In the genomic region with DNA sequence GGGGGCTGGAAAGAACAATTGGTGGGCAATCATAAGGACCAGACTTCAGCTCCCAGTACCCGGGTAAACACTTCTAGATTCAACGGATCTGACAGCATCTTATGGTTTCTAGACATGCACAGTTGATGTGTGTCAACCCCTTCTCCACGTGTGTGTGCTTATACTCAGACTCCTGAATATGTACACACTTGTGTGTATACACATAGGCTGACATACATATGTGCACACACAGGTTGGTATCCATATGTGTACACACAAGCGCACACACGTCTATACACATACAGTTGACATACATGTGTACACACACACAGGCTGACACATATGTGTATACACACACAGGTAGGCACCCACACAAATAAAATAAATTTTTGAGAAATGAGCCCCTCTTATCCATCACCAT, we compare ENCODE assay signal across 22 mouse cellular contexts.
DNase-seq lines count a peak whose midpoint lies in the region; ATAC-seq and TF ChIP-seq lines count a peak whose summit lies in the region.
"Had no signal": no experiment of that assay in that cellular context is flagged by ENCODE, and none has a peak within 500 bp of the region (broad histone marks: within the 10 kb centered on the region; RNA-seq: fewer than 3 reads in every experiment).

No protein-coding gene starts in this region.

- TF ChIP-seq CTCF in intestine, postnatal 0 days (IDR thresholded peaks at IDR 0.05; ENCODE audit: low read depth), result no peak
- TF ChIP-seq CTCF in stomach, postnatal 0 days (IDR thresholded peaks at IDR 0.05; ENCODE audit: low read depth), result no peak

- H3K27me3 ChIP-seq in megakaryocyte, embryonic 14.5 days (replicated peaks), result no peaks in the 10 kb centered on the region
- H3K27me3 ChIP-seq in intestine, postnatal 0 days (replicated peaks; ENCODE audit: control insufficient read depth, insufficient read depth, low read length), result peaks cover 7% of the 10 kb centered on the region
- no peaks in the 10 kb centered on the region for H3K27me3 ChIP-seq in stomach, postnatal 0 days (ENCODE audit: control insufficient read depth, insufficient read depth, low read length)
- H3K27me3 ChIP-seq: embryonic facial prominence, embryonic 13.5 days; heart, embryonic 15.5 days; hindbrain, embryonic 15.5 days had no signal

- peak; percentile 23 for DNase-seq in heart, adult 11 months
- no peak for DNase-seq in heart, postnatal 10 days
- DNase-seq in stomach, postnatal 0 days (ENCODE audit: low spot score), result no peak
- DNase-seq in cerebellum, adult 9-10 months, result no peak
- DNase-seq in frontal cortex, postnatal 14 days (ENCODE audit: low spot score in 2 of 2), result no peak
- DNase-seq: adrenal gland, adult 8-10 months; adrenal gland, postnatal 36 days; B cell, adult 2 months; cerebellum, adult 11 months; cerebellum, adult 9-11 months; cerebellum, postnatal 36 days; gastrocnemius, postnatal 36 days; heart, adult 2 months had no signal

- TF ChIP-seq EP300 in stomach, postnatal 0 days (optimal IDR thresholded peaks at IDR 0.05), result no peak

- peaks cover 48% of the 10 kb centered on the region for H3K36me3 ChIP-seq in megakaryocyte, embryonic 14.5 days (replicated peaks; ENCODE audit: low read length)
- H3K36me3 ChIP-seq in intestine, postnatal 0 days (ENCODE audit: control insufficient read depth, insufficient read depth), result no peaks in the 10 kb centered on the region
- no peaks in the 10 kb centered on the region for H3K36me3 ChIP-seq in stomach, postnatal 0 days (ENCODE audit: control insufficient read depth, insufficient read depth, low read length)
- H3K36me3 ChIP-seq: embryonic facial prominence, embryonic 13.5 days; heart, embryonic 15.5 days; hindbrain, embryonic 10.5 days; hindbrain, embryonic 15.5 days had no signal

- intact Hi-C loops in heart, postnatal 10 days (cut with DNase I), result no loop called here

- 0 out of 2 replicates have a peak, but pooled peaks cover 3% of the 10 kb centered on the region for H3K9me3 ChIP-seq in megakaryocyte, embryonic 14.5 days
- no peaks in the 10 kb centered on the region for H3K9me3 ChIP-seq in intestine, postnatal 0 days (ENCODE audit: control insufficient read depth)
- H3K9me3 ChIP-seq in stomach, postnatal 0 days (ENCODE audit: control insufficient read depth, low read length), result no peaks in the 10 kb centered on the region
- H3K9me3 ChIP-seq: embryonic facial prominence, embryonic 13.5 days; heart, embryonic 15.5 days; hindbrain, embryonic 10.5 days; hindbrain, embryonic 15.5 days had no signal

- ATAC-seq in megakaryocyte, adult 5-6 weeks (ENCODE audit: poor library complexity, severe bottlenecking), result no peak; the same call in 1 of the 2 replicates
- peak; percentile 13; the same call in 1 of the 2 replicates for ATAC-seq in intestine, postnatal 0 days
- peak; percentile 55; the same call in 1 of the 2 replicates for ATAC-seq in stomach, postnatal 0 days (ENCODE audit: low FRiP score, low TSS enrichment)
- ATAC-seq: forebrain, embryonic 14.5 days had no signal

- no peak overlapping the region for H3K9ac ChIP-seq in intestine, postnatal 0 days (ENCODE audit: low read depth, low read length)
- H3K9ac ChIP-seq in stomach, postnatal 0 days (ENCODE audit: low read length), result no peak overlapping the region
- H3K9ac ChIP-seq: embryonic facial prominence, embryonic 13.5 days; heart, embryonic 15.5 days; hindbrain, embryonic 15.5 days had no signal

- H3K4me3 ChIP-seq in megakaryocyte, embryonic 14.5 days (replicated peaks), result peak overlapping the region; percentile 77
- H3K4me3 ChIP-seq in intestine, postnatal 0 days (ENCODE audit: low read depth, low read length), result no peak overlapping the region
- no peak overlapping the region for H3K4me3 ChIP-seq in stomach, postnatal 0 days (ENCODE audit: low read depth, low read length)
- H3K4me3 ChIP-seq: embryonic facial prominence, embryonic 13.5 days; heart, adult 2 months; heart, embryonic 15.5 days; hindbrain, embryonic 10.5 days; hindbrain, embryonic 15.5 days had no signal

- no peak overlapping the region for H3K27ac ChIP-seq in intestine, postnatal 0 days (ENCODE audit: low read depth, low read length)
- 0 out of 2 replicates have a peak overlapping the region, but pooled peaks have one; percentile 2 for H3K27ac ChIP-seq in stomach, postnatal 0 days (replicated peaks)
- H3K27ac ChIP-seq: embryonic facial prominence, embryonic 13.5 days; heart, adult 2 months; heart, embryonic 15.5 days; hindbrain, embryonic 10.5 days; hindbrain, embryonic 15.5 days had no signal

- WGBS in intestine, postnatal 0 days, result 86% methylated on average over 5 of the region's 5 CpGs
- WGBS in stomach, postnatal 0 days, result 78% methylated on average over 5 of the region's 5 CpGs

- no peak overlapping the region for H3K4me2 ChIP-seq in intestine, postnatal 0 days (replicated peaks; ENCODE audit: low read depth)
- no peak overlapping the region for H3K4me2 ChIP-seq in stomach, postnatal 0 days (replicated peaks; ENCODE audit: low read depth)
- H3K4me2 ChIP-seq: embryonic facial prominence, embryonic 13.5 days; heart, embryonic 11.5 days; heart, embryonic 15.5 days; hindbrain, embryonic 15.5 days had no signal

- peaks cover 80% of the 10 kb centered on the region for H3K4me1 ChIP-seq in megakaryocyte, embryonic 14.5 days
- H3K4me1 ChIP-seq in intestine, postnatal 0 days (replicated peaks; ENCODE audit: control insufficient read depth, insufficient read depth, low read length), result 0 out of 2 replicates have a peak, but pooled peaks cover 3% of the 10 kb centered on the region
- no peaks in the 10 kb centered on the region for H3K4me1 ChIP-seq in stomach, postnatal 0 days (replicated peaks; ENCODE audit: control insufficient read depth, insufficient read depth)
- H3K4me1 ChIP-seq: embryonic facial prominence, embryonic 13.5 days; heart, embryonic 15.5 days; hindbrain, embryonic 10.5 days; hindbrain, embryonic 15.5 days had no signal
